Mouse (Mus musculus) ovary, postnatal 14 days (tissue): ENCODE data around the gene Sesn1.
A peak's percentile ranks its signal among the peaks of the same experiment; 100 is the strongest.
"Not testable (repeated sequence)": the region's sequence is repeated elsewhere in the genome, so short reads cannot be mapped to it uniquely, and the experiment has no call there.

Source experiments
- DNase-seq: peaks from one replicate; pipeline ENCODE4 v3.0.0; 2022; ENCODE audit warnings: low spot score

Gene Sesn1

DNA sequence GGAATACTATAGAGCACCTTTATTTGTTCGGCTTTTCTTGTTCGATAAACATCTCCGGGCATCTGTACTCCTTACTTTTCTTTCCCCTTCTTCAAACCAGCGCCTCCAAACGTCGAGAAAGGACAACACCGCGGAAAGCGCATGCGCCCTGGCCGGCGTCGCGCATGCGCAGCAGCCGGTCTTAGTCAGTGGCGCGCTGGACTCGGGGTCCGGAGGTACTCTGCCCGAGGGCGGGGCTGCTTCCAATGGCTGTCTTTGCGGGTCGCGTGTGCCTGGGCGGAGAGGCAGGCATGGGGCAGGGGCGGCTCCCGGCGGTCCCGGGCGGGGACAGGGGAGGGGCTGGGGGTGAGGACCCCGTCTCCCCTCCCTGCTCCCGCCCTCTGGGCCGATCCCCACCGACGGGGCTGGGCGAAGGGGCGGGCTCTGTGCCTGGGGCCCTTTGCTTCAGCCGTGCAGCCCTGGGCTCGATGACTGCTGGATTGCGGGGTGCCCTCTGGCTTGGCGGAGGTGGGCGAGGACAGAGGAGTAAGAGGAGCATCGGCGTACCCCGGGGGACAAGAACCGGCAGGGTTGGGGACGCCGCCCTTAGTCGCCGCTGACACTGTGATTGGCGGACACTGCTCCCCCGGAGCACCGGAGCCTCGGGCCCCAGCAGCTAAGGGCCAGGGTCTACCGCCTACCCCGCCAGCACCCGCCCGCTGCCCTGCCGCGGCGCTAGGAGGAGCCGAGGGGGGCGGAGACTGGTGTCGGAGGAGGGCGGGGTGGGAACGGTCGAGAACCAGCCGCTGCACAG is at the start of gene Sesn1, which contains the start of gene Cep57l1:
Gene Sesn1 (plus strand): TSS at position 165 of the 793 bp plus-strand sequence.
Gene Cep57l1 (minus strand): TSS at position 101 of the 793 bp plus-strand sequence.
- peak; percentile 89 for DNase-seq

DNA sequence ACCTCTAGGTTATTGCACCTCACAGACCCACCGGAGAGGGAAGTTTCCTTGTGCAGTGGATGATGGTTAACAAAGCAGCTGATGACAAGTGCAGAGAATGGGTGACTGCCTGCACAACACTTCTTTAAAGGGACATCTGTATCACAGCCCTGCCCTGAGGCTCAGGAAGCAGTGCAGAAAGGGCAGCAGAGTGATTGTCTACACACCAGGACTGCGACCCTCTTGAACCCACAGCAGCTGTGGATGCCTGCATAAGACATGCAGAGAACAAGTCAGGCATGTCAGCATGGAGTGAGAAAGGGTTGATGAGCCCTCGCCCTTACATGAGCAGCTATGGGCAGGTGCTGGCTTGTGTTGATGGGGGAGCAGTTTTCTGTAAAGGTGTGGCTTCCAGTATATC is 48.9 kb upstream of the Sesn1 start:
- DNase-seq = no peak

GRCm38 (mm10) chr10:41763741-41764385 is 45.9 kb upstream of the Sesn1 start:
- no peak for DNase-seq

- no peak for DNase-seq
Observed at GRCm38 (mm10) chr10:41765586-41765985, 44.1 kb upstream of the Sesn1 start.

DNA sequence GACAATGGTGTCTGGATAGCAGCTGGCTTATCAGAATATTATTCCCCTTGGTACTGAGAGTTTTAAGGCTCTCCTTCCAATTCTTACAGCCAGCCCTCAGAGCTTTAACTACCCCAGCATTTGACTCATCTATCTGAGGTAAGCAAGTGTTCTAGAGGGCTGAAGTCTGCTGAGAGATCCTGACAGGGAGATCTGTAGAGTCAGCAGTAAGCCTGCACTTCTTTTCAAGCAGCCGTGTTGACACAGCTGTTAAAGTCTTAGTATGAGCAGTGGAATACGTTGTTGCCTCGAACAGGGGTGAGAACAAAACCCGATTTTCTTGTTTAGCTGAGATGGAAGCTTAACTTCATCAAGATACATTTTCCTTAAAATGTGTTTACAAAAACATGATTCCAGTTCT is 43.5 kb upstream of the Sesn1 start:
- DNase-seq = no peak

GRCm38 (mm10) chr10:41767254-41767653 is 42.5 kb upstream of the Sesn1 start:
- DNase-seq = no peak

GRCm38 (mm10) chr10:41792375-41792774 is 17.4 kb upstream of the Sesn1 start:
- DNase-seq = no peak

GRCm38 (mm10) chr10:41797253-41797652 is 12.5 kb upstream of the Sesn1 start:
- no peak for DNase-seq

DNA sequence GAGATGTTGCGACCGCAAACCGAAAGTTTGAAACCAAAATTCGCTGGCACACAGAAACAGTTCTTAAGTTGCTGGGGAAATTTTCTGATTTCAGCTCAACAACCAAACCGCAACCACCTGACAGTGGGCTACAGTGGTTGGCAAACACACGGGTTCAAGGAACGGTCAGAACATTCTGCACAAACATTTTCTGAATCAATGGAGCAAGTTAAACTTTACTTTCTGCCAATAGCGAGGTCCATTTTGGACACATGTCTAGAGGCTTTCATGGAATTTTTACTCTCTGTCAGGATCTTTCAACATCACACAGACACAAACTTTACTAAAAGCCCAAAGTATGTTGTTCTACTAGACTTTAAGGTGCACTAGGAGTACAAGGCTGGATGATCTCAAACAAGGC is 6.3 kb upstream of the Sesn1 start:
- no peak for DNase-seq

DNA sequence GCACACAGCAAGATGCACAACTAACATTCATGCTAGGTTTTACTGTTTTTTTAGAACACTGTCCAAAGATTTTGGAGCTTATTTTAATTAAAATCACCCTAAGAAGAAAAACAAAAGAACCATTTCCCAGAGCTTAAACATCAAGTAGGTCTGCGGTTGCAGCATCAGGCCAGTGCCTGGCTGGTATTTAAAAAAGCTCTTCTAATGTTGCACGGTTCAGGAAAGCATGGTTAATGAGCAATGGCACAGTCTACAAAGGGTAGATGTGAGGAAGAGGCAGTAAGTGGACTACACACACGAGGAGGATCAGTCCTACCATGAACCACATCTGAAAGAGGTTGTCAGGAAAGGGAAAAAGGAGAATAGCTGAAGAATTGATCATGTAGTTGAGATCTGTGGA is 5.0 kb upstream of the Sesn1 start:
- DNase-seq = no peak

- DNase-seq = no peak
Observed at GRCm38 (mm10) chr10:41805729-41806355, 3.9 kb upstream of the Sesn1 start.

- no peak for DNase-seq
Observed at GRCm38 (mm10) chr10:41809080-41809770, 510 bp upstream of the Sesn1 start.

DNA sequence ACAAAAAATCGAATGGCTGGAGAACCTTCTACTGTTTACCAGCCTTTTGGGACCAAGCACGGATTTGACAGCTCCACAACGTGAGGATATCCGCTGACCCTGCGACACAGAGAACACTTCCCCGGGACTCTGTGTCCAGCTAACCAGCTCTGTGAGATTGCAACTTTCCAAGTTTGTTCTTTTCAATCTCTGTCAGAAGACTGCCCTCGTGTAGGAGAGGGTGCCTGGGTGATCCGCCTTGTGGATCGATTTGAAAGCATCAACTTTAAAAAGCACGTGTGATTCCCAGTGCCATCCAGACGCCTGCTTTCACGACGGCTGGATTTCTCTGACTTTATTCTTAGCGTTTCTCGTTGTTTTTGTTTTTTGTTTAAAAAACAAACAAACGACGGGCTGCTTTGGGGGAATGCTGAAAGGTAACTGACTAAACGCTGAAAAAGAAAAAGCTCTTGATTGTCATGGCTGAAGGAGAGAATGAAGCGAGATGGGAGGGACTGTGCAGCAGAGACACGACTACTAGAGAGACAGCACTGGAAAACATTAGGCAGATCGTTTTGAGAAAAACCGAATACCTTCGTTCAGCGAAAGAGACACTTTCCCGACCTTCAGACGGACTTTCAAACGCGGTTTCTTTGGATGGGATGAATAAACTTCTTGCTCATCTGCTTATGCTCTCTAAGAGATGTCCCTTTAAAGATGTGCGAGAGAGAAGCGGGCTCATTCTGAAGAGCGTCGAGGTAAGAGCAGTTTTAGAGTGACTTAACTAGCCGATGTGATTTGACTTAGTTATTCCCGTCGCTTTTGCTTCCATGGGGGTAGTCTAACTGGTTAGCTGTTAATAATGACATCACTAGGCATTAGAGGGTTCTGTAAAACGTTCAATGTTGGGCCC is 1.1 kb downstream of the Sesn1 start:
- DNase-seq = no peak

- no peak for DNase-seq
Observed at GRCm38 (mm10) chr10:41812566-41812965, 2.8 kb downstream of the Sesn1 start.

GRCm38 (mm10) chr10:41814305-41814853 is 4.6 kb downstream of the Sesn1 start:
- DNase-seq = no peak

DNA sequence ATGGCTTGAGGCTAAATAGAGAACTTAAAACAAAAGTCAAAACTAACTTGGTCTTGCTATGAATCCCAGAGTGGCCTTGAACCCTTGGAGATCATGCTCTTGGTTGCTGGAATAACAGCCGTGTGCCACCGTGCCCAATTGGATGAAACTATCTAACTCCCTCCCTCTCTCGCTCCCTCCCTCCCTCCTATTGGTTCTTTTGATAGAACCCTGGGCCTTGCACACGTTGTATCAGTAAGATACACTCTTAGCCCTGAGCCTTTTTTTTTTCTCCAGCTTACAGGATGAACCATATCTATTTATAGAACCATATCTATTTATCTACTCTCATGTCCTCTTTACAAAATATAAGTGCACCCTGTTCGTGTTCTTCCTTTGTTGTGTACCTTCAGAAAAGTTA is 6.8 kb downstream of the Sesn1 start:
- DNase-seq = no peak

DNA sequence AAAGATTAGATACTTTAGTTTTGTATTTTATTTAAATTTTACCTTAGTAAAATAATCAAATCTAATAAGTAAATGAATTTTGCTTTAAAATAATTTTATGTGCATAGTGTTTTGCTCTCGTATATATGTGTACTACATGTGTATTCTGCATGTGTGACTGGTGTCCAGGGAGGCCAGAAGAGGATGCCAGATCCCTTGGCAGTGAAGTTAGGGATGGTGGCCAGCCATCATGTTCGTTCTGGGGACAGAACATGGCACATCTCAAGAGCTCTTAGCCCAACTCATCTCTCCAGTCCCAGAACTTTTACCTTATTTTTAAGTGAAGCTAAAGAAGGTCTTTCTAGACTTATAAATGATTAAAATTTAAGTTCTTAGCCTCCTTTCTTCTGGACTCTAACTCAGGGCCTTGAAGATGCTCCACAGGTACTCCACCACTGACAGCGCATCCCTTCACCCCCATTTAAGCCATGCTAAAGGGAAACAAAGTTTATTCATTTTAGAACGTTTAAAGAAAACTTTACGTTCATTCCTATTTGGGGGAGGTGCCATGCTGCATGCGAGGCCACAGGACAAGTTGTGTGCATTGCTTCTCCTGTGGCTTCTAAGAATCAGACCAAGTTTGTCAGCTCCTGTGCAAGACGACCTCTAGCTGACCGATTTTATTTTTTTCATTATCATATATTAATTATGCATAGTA is 8.4 kb downstream of the Sesn1 start:
- no peak for DNase-seq

DNA sequence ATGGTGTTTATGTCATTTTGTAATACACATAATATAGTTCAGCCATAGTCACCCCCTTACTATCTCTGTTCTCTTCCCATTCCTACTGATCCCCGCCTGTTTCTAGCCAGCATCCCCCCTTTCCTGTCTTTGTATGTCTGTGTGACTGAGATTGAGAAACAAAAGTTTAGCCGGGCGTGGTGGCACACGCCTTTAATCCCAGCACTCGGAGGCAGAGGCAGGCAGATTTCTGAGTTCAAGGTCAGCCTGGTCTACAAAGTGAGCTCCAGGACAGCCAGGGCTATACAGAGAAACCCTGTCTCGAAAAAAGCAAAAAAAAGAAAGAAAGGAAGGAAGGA is 9.0 kb downstream of the Sesn1 start:
- DNase-seq = not testable (repeated sequence)

DNA sequence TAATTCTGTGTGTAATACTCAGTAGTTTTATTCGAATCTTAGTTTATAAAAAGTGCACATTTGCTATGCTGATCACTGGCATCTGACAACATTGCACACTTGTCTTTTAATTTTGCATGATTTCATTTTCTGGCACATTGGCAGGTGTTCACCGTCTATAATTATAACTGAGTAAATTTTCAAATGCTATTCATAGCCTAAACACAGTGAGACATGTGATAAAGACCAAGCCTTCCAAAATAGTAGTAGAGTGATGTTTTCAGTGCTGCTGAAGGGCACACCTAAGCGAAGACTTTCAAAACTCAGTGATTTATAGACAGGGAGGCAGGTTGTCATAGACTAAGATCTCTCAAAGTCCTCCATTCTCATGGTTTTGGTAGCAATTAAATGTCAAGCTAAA is 9.6 kb downstream of the Sesn1 start:
- no peak for DNase-seq

- no peak for DNase-seq
Observed at GRCm38 (mm10) chr10:41820401-41820800, 10.7 kb downstream of the Sesn1 start.

- DNase-seq = no peak
Observed at GRCm38 (mm10) chr10:41821171-41821570, 11.4 kb downstream of the Sesn1 start.
